Mouse (Mus musculus): ENCODE results near the gene Lypd3.

DNA sequence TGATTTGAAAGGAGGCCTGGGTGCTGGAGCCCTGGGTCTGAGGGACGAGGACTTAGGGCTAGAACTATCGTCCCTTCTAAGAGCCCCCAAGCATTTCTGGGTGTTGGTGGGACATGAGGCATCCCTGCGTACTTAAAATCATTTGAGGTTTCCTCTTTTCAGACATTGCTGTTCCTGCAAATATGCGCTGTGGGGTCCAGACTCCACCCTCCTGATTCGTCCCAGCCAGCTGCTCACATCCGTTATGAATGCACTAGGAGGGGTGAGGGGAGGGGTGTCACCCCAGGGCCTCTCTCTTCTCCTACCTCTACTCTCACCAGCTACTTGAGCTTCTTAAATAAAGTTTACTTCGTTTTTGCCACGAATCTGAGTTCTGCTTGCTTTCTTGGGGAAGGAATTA lies 27.8 kb upstream of the Lypd3 start:
- TF ChIP-seq POLR2A (IDR thresholded peaks at IDR 0.05; ENCODE audit: low read depth, low read length): no peak
- TF ChIP-seq CTCF (IDR thresholded peaks at IDR 0.05; ENCODE audit: extremely low read depth, insufficient read depth, insufficient read length, insufficient replicate concordance): no peak

All from spleen, adult 2 months (tissue).